Mouse (Mus musculus) testis, postnatal 10 days (tissue): ENCODE data around the gene Gal3st2b.
"Not testable (repeated sequence)": the region's sequence is repeated elsewhere in the genome, so short reads cannot be mapped to it uniquely, and the experiment has no call there.

Source experiments
- DNase-seq: peaks from one replicate; pipeline ENCODE4 v3.0.0; 2021; ENCODE audit warnings: low spot score

Gal3st2b gene

GRCm38 (mm10) chr1:93980932-93981331 is 62.8 kb downstream of the Gal3st2b start:
- DNase-seq: not testable (repeated sequence)

GRCm38 (mm10) chr1:93986167-93986566 is 68.1 kb downstream of the Gal3st2b start:
- DNase-seq: no peak

- no peak for DNase-seq
Measured at GRCm38 (mm10) chr1:93988786-93989185, 70.7 kb downstream of the Gal3st2b start.

DNA sequence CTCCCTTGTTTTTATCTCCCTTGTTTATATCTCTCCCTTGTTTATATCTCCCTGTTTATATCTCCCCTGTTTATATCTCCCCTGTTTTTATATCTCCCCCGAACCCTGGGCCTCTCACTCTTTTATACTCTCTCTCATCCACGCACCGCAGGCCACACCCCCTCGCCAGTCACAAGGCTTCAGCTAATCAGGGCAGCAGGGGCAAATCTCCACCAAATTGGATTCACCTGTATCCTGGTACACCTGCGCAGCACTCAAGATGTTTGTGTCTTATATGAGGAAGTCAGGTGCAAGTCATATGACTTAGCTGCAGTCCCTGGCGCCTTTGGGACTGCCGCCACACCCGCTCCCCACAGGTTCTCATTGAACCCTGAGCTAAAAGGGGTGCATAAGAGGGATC is 72.1 kb downstream of the Gal3st2b start, which contains the start of gene Gal3st2c:
Gene Gal3st2c, plus strand, starts transcription at position 301 of the 400 bp plus-strand sequence.
- DNase-seq: not testable (repeated sequence)

- not testable (repeated sequence) for DNase-seq
Measured at GRCm38 (mm10) chr1:93991068-93991467, 73.0 kb downstream of the Gal3st2b start.

- DNase-seq: not testable (repeated sequence)
Measured at GRCm38 (mm10) chr1:93991491-93991890, 73.4 kb downstream of the Gal3st2b start.
